Comparison of ENCODE assay signal across 8 mouse cellular contexts in the genomic region with DNA sequence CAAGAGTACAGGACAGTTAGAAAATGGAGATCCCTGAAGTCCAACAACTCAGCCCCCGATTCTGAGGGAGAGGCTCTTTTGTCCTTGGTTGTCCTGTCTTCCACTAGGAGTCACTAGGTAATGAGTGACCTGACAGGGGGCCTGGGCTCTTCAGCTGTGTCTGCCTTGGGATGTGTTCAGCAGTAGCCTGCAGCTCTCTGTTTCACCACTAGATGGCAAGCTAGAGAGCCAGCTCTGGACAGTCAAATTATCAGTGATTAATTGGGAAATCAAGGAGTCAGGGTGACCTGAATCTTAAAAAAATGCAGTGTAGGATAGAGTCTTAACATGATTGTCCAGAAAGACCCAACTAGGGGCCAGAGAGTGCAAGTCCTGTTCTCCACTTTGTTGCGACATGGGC. TPM values are rescaled to one million over a fixed set of nuclear protein-coding genes. Genes with fewer than 3 reads are reported as not detected.
DNase-seq lines count a peak whose midpoint lies in the region; TF ChIP-seq lines count a peak whose summit lies in the region.
"Had no signal": no experiment of that assay in that cellular context is flagged by ENCODE, and none has a peak within 500 bp of the region (broad histone marks: within the 10 kb centered on the region; RNA-seq: fewer than 3 reads in every experiment).

No protein-coding gene starts in this region.

- no peak for TF ChIP-seq POLR2A in spleen, adult 2 months (IDR thresholded peaks at IDR 0.05; ENCODE audit: low read depth, low read length)

- 77% methylated on average over 2 of the region's 2 CpGs for WGBS in limb, embryonic 10.5 days
- WGBS in spleen, adult 2 months, result 91% methylated on average over 2 of the region's 2 CpGs

- H3K27me3 ChIP-seq in limb, embryonic 10.5 days (ENCODE audit: low read depth, poor library complexity, severe bottlenecking), result no peaks in the 10 kb centered on the region
- H3K27me3 ChIP-seq in spleen, adult 2 months (ENCODE audit: control insufficient read depth, insufficient read depth, low read length), result no peaks in the 10 kb centered on the region

- H3K4me3 ChIP-seq in limb, embryonic 10.5 days, result no peak overlapping the region
- no peak overlapping the region for H3K4me3 ChIP-seq in spleen, adult 2 months (ENCODE audit: extremely low read depth, insufficient read depth, insufficient read length)

- peaks cover 9% of the 10 kb centered on the region for H3K4me1 ChIP-seq in limb, embryonic 10.5 days
- no peaks in the 10 kb centered on the region for H3K4me1 ChIP-seq in spleen, adult 2 months (ENCODE audit: control insufficient read depth, insufficient read depth, insufficient read length)

- no peaks in the 10 kb centered on the region for H3K36me3 ChIP-seq in limb, embryonic 10.5 days
- peaks cover 1% of the 10 kb centered on the region; the same call in 1 of the 2 replicates for H3K36me3 ChIP-seq in spleen, adult 2 months (ENCODE audit: control insufficient read depth, insufficient read depth, low read length)

- no peak overlapping the region for H3K27ac ChIP-seq in limb, embryonic 10.5 days
- H3K27ac ChIP-seq in spleen, adult 2 months (ENCODE audit: insufficient read depth, low read length), result no peak overlapping the region
- H3K27ac ChIP-seq: macrophage had no signal

- intact Hi-C loops in heart, postnatal 36 days (cut with DNase I), result loop anchor here (2.0 kb wide), 1 partner anchor 354 kb away; no protein-coding TSS in a partner anchor
- intact Hi-C loops in heart, postnatal 25 days (cut with DNase I), result loop anchor here (2.0 kb wide), 2 partner anchors 354 to 364 kb away; no protein-coding TSS in a partner anchor

- peak; percentile 48; the same call in 1 of the 2 replicates for TF ChIP-seq CTCF in spleen, adult 2 months (IDR thresholded peaks at IDR 0.05; ENCODE audit: extremely low read depth, insufficient read depth, insufficient read length, insufficient replicate concordance)

- no peaks in the 10 kb centered on the region for H3K9me3 ChIP-seq in limb, embryonic 10.5 days (replicated peaks)

- peak; percentile 26 to 54 for DNase-seq in heart, postnatal 36 days
- DNase-seq in heart, postnatal 25 days (ENCODE audit: low spot score), result no peak
- peak; percentile 21 to 23 for DNase-seq in urinary bladder, postnatal 36 days (ENCODE audit: low spot score in 2 of 2)
- DNase-seq in urinary bladder, adult 2 months (ENCODE audit: low spot score), result no peak
- DNase-seq in c-Kit-positive CD71-positive TER-119-negative erythroid progenitor cells, embryonic 14.5 days (ENCODE audit: low read depth), result peak; percentile 14
- DNase-seq in limb, embryonic 10.5 days (ENCODE audit: low spot score), result peak; percentile 65
- peak in 1 of 2 experiments; percentile 25 for DNase-seq in spleen, adult 2 months (ENCODE audit: low read depth in 1 of 2, low spot score in 2 of 2)

RNA-seq across cellular contexts. Expression of a gene that starts 53.3 kb away (rescaled TPM):
- under 1 TPM in 1 of 2 experiments, not detected in 1; 0.03 TPM for total RNA-seq in heart, postnatal 36 days (2021)
- under 1 TPM in 1 of 2 experiments, not detected in 1; 0.36 TPM for total RNA-seq in heart, postnatal 25 days (2021)
- 0.01 and 0.03 TPM in 2 replicates for polyA plus RNA-seq in urinary bladder, adult 2 months (2012; rRNA removed)
- polyA plus RNA-seq in limb, embryonic 10.5 days (2016; fragmentation: Nextera tagmentation; extraction: Ambion mirVana), result 0.06 and 0.08 TPM in 2 replicates
- polyA plus RNA-seq in spleen, adult 2 months (2012; rRNA removed), result 18.9 and 23.7 TPM in 2 replicates
- polyA plus RNA-seq: macrophage had no signal

Comparison
In these comparisons a context has a peak if more than half of its experiments do, and no peak if none do; other contexts are left out.
1. DNase-seq: peak in heart, postnatal 36 days (2 of 2), urinary bladder, postnatal 36 days (2 of 2), c-Kit-positive CD71-positive TER-119-negative erythroid progenitor cells, embryonic 14.5 days (single experiment) and limb, embryonic 10.5 days (single experiment); none in heart, postnatal 25 days (single experiment) and urinary bladder, adult 2 months (single experiment).
2. RNA of a gene that starts 53.3 kb away (polyA plus RNA-seq): 18.9 to 23.7 TPM in spleen, adult 2 months; 0.06 to 0.08 TPM in limb, embryonic 10.5 days and 0.01 to 0.03 TPM in urinary bladder, adult 2 months; every median in the first group is over 10 times any median in the second.